Mouse (Mus musculus): ENCODE data around the gene Lnx1.

Gene Lnx1

GRCm38 (mm10) chr5:74653766-74654165, 48.9 kb downstream of the Lnx1 start:
- DNase-seq (ENCODE audit: low read depth, low spot score), result no peak

- DNase-seq (ENCODE audit: low read depth, low spot score), result no peak
These were observed 53.6 kb downstream of the Lnx1 start for GRCm38 (mm10) chr5:74649122-74649521.

- DNase-seq (ENCODE audit: low read depth, low spot score), result no peak
These were observed 54.5 kb downstream of the Lnx1 start for GRCm38 (mm10) chr5:74648216-74648615.

- DNase-seq (ENCODE audit: low read depth, low spot score), result no peak
These were observed 55.1 kb downstream of the Lnx1 start for GRCm38 (mm10) chr5:74647584-74647984.

GRCm38 (mm10) chr5:74642291-74642690, 60.4 kb downstream of the Lnx1 start:
- no peak for DNase-seq (ENCODE audit: low read depth, low spot score)

GRCm38 (mm10) chr5:74641000-74641399, 61.7 kb downstream of the Lnx1 start:
- peak; percentile 16 for DNase-seq (ENCODE audit: low read depth, low spot score)

GRCm38 (mm10) chr5:74640504-74640903, 62.2 kb downstream of the Lnx1 start:
- no peak for DNase-seq (ENCODE audit: low read depth, low spot score)

GRCm38 (mm10) chr5:74639516-74639915, 63.2 kb downstream of the Lnx1 start:
- no peak for DNase-seq (ENCODE audit: low read depth, low spot score)

- DNase-seq (ENCODE audit: low read depth, low spot score), result no peak
These were observed 68.3 kb downstream of the Lnx1 start for GRCm38 (mm10) chr5:74634391-74634790.

GRCm38 (mm10) chr5:74633453-74633852, 69.3 kb downstream of the Lnx1 start:
- no peak for DNase-seq (ENCODE audit: low read depth, low spot score)

- no peak for DNase-seq (ENCODE audit: low read depth, low spot score)
These were observed 70.2 kb downstream of the Lnx1 start for GRCm38 (mm10) chr5:74632369-74633114.

- no peak for DNase-seq (ENCODE audit: low read depth, low spot score)
These were observed 74.7 kb downstream of the Lnx1 start for GRCm38 (mm10) chr5:74628001-74628400.

GRCm38 (mm10) chr5:74624385-74624784, 78.3 kb downstream of the Lnx1 start:
- no peak for DNase-seq (ENCODE audit: low read depth, low spot score)

GRCm38 (mm10) chr5:74623316-74624000, 79.3 kb downstream of the Lnx1 start:
- DNase-seq (ENCODE audit: low read depth, low spot score), result no peak

GRCm38 (mm10) chr5:74621691-74622470, 80.8 kb downstream of the Lnx1 start:
- no peak for DNase-seq (ENCODE audit: low read depth, low spot score)

- DNase-seq (ENCODE audit: low read depth, low spot score), result no peak
These were observed 84.1 kb downstream of the Lnx1 start for GRCm38 (mm10) chr5:74618573-74619059.

- DNase-seq (ENCODE audit: low read depth, low spot score), result no peak
These were observed 84.7 kb downstream of the Lnx1 start for GRCm38 (mm10) chr5:74617816-74618572.

- no peak for DNase-seq (ENCODE audit: low read depth, low spot score)
These were observed 89.1 kb downstream of the Lnx1 start for GRCm38 (mm10) chr5:74613491-74614151.

GRCm38 (mm10) chr5:74612713-74613112, 90.0 kb downstream of the Lnx1 start:
- no peak for DNase-seq (ENCODE audit: low read depth, low spot score)

- no peak for DNase-seq (ENCODE audit: low read depth, low spot score)
These were observed 92.2 kb downstream of the Lnx1 start for GRCm38 (mm10) chr5:74610511-74610910.

- no peak for DNase-seq (ENCODE audit: low read depth, low spot score)
These were observed 96.5 kb downstream of the Lnx1 start for GRCm38 (mm10) chr5:74606213-74606612.
